Mouse (Mus musculus) duodenum, adult 2 months (tissue): ENCODE measurements around the gene Prdx4. TPM values are rescaled to one million over a fixed set of nuclear protein-coding genes. Genes with fewer than 3 reads are reported as not detected.

Experiments used
- polyA plus RNA-seq: library from polyadenylated mRNA; depleted of rRNA; stranded (reverse); fragments of >200 nt; gene quantifications from 2 replicates; pipeline ENCODE4 v1.2.3, GENCODE M21; 2012; ENCODE audit warnings: low replicate concordance; rRNA removed

Prdx4 gene
- 38.4 and 39.4 TPM in 2 replicates for polyA plus RNA-seq

DNA sequence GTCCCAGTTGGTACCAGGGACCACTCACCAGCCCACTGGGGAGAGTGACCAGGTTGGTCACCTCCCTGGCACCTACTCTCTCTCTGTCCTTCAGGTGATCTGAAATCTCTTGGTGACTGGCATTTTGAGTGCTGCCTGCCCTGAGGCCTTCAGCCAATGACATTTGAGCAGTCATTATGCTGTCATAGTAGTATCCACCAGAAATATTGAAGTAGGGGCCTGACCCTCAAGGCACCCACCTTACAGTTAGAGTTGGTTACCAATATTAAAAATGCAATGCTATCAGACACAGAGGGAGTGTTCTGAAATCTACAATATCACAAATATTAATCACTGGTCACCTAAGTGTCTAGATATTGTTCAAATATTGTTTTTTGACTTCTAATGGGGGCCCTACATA, at the start of gene Prdx4:
TSS of gene Prdx4 (minus strand) at position 101 of the 400 bp plus-strand sequence.

Other genes starting within 250 kb of the Prdx4 start
- not detected in 2 replicates for gene Magea2, start 247.1 kb downstream of the Prdx4 start, polyA plus RNA-seq
- not detected in 2 replicates for gene Cldn34b2, start 212.3 kb downstream of the Prdx4 start, polyA plus RNA-seq
- 6.8 and 7.6 TPM in 2 replicates for gene Sat1, start 124.3 kb downstream of the Prdx4 start, polyA plus RNA-seq
- gene Acot9, start 78.3 kb downstream of the Prdx4 start, polyA plus RNA-seq, result 3.9 and 8.0 TPM in 2 replicates